Mouse (Mus musculus) heart, adult 2 months (tissue): ENCODE results near the gene Ephb1.

ENCODE experiments used
- CTCF ChIP-seq: fragments of 200-600 bp; IDR thresholded peaks from 2 replicates; pipeline ENCODE4 v1.8.1; 2022; ENCODE audit warnings: antibody characterized with exemption, mild to moderate bottlenecking, moderate library complexity
- POLR2A ChIP-seq: fragments of 200-500 bp; IDR thresholded peaks from 2 replicates; pipeline ENCODE4 v1.6.1; 2011; ENCODE audit warnings: mild to moderate bottlenecking, low read depth, low read length, control low read depth; ENCODE audit not compliant: insufficient read depth

GRCm38 (mm10) chr9:102231248-102231647, 123.2 kb downstream of the Ephb1 start:
- TF ChIP-seq CTCF, result no peak
- no peak for TF ChIP-seq POLR2A
